Mouse (Mus musculus) urinary bladder, postnatal 10 days (tissue): ENCODE results near the gene Zfp57.
A peak's percentile ranks its signal among the peaks of the same experiment; 100 is the strongest.
"Not testable (repeated sequence)": the region's sequence is repeated elsewhere in the genome, so short reads cannot be mapped to it uniquely, and the experiment has no call there.

Experiments
- DNase-seq: peaks from one replicate; pipeline ENCODE4 v3.0.0; 2022; ENCODE audit warnings: low spot score

The Zfp57 gene

DNA sequence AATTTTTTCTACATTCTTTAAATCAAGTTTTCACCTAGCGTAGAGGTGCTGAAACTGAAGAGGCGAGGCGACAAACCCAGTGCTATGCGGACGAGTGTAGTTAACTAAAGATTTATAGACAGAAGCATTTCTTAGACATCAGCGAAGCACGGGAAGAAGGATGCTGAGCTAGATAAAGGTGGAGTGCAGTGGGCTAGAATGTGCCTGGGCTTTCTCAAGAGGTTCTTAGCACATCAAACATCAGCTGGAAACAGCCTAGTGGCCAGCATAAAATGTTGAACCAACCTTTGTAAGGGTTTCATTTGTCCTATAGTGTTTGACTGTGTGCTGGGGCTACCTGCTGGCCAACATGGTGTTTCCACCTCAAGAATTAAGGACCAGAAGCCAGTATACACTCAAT is at the start of gene Zfp57:
Zfp57 (plus strand) TSS at position 301 of the 400 bp plus-strand sequence.
- no peak for DNase-seq

DNA sequence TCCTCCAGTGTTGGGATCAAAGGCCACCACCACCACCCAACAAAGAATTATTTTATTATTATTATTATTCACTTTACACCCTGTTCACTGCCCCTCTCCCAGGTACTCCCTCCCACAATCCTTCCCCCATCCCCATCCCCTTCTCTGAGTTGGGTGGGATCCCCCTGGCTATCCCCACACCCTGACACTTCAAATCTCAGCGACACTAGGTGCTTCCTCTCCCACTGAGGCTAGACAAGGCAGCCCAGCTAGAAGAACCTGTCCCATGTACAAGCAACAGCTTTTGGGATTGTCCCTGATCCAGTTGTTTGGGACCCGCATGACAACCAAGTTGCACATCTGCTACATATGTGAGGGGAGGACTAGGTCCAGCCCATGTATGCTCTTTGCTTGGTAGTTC is 48.3 kb upstream of the Zfp57 start:
- DNase-seq, result no peak

DNA sequence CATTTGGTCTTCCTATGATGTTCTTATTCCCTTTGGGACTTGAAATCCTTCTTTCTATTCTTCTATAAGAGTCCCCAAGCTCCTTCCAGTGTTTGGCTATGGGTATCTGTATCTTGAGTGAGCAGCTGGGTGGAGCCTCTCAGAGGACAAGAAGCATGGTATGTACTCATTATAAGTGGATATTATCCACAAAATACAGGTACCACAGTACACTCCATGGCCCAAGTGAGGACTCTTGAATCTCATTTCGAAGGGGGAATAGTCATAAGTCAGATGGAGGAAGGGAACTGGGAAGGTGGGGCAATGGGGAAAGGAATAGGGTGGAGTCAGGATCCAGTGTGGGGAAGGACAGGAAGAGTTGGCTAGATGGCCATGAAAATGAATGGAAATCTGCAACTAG is 47.9 kb upstream of the Zfp57 start:
- DNase-seq, result no peak

DNA sequence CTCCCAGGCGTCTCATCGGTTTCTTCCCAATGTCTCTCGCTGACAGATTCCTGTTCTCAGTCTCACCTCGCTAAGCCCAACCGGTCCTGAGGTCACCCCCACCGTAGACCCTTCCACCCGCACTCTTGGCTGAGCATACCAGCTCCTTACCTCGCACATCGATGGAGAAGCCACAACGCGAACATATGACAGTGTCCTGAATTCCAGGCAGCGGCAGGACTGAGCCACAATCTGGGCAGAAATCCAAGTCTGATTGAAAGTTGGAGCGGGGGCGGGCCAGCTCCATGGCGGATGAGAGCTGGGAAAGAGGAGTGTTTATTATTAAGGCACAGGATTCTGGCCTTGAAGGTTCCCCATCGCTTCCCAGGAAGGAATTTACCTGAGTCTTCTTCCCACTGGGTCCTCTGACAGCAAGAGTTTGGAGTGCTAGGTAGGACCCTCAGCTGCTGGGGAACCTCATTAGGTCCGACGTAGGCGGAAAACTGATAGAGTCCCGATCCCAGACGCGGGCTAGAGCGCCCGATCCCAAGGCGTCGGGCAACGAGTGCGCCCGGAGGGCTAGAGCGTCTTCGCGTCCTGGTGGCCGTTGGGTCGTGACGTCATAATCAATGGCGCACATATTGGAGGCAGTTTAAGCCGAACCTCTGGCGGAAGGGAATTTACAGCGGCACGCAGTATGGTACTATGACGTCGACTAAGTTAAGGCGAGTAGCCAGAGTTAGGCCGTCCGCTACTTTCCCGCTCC is 42.8 kb upstream of the Zfp57 start, which contains the start of the genes Znrd1 and Znrd1as:
Znrd1 (minus strand) TSS at position 561 of the 745 bp plus-strand sequence.
Znrd1as (plus strand) TSS at position 594 of the 745 bp plus-strand sequence.
- peak; percentile 76 for DNase-seq

DNA sequence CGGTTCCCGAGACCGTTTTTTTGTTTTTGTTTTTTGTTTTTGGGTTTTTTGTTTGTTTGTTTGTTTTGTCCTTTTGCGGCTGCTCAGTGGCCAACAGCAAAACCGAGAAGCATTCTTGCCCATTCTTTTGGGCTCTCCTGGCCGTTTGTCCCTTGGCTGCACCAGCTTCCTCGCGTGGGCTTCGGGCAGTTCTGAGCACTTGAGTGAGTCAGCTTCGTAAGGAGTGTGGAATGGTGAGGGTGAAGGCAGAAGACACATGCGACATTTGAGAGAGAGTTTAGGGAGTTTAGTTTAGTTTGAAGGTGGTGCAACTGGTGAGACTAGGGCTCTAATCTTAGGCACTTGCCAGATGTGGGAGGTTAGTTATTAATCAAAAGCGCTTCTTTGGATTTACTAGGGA is 42.1 kb upstream of the Zfp57 start:
- no peak for DNase-seq

DNA sequence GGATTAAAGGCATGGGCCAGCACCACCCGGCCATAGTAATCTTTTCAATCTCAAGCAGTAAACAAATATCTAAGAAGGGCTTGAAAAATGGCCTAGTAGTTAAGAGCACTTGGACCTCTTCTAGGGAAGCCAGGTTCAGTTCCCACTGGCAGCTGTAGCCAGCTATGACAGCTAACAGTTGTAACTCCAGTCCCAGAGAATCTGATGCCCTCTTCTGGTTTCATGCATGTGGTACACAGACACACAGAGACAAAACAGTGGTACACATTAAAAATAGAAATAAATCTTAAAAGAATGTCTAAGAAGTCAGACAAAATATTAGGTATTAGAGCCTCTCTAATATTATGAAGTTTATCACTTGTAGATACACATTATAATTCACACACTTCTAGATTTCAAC is 39.8 kb upstream of the Zfp57 start:
- no peak for DNase-seq

DNA sequence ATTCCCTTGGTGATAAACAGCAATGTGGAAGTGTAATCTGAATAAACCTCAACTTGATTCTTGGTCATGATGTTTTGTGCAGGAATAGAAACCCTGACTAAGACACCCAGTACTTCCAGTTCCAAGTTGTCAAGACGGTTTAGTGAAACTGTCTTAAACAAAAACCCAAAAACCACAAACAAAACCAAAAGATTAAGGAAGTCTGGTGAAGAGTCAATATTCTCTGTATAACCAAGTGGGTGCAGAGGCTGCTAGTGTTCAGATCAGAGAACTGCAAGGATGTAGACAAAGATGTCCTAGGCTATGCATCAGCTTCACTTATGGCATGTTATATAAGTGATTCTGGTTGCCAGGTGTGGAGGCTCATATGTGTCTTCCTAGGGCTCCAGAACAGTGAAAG is 34.1 kb upstream of the Zfp57 start:
- no peak for DNase-seq

DNA sequence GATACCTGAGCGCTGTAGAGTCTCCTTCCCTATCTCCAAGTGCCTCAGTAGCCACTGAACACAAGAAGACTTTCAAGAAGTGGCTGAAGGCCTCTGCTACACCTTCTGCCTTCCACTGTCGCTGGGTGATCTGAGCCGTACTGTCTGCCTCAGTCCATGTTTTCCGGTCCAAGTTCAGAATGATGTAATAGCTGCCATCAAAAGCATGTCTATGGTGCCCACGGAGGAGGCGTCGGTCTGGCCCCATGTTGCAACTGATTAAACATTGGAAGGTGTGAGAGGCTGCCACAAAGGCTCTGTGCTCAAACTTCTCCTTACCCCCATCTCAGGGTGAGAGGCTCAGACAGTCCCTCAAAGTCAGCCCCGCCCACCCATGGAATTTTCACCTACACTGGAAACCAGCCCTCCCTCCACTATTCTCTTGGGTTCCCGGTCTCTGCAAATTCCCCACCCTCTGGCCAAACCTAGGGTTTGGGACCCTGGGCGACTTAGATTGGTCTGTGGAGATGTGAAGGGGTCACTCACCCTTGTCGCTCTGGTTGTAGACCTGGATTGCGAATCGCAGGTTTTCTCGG is 30.6 kb upstream of the Zfp57 start:
- DNase-seq, result no peak

DNA sequence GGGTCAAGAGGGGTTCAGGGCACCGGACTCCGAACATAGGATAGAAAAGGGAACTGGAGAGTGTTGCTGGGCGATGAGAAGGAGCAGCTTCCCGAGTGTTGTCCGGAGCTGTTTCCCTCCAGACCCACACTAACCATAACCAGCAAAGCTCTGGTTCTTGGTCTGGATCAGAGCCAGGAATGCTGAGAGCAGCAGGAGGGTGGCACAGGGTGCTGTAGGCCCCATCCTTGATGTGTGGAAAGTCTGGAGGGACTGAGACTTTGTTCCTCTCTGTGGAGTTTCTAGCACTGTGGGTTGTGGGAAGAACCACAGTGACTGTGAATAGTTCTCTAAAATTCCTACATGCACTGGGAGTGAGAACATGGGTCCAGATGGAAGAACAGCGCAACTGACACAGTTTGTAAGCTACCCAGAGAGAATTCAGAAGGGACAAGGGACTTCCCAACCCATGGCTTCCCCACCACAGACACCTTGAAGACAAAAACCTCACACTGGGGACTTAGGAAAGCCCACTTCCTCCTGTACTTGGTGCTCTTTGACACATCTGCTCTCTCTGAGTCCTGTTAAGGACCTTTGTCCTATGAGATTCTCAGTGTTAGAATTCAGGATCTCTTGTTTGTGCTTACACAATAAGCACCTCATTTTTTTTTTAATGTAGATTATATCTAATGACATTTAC is 29.7 kb upstream of the Zfp57 start:
- no peak for DNase-seq

DNA sequence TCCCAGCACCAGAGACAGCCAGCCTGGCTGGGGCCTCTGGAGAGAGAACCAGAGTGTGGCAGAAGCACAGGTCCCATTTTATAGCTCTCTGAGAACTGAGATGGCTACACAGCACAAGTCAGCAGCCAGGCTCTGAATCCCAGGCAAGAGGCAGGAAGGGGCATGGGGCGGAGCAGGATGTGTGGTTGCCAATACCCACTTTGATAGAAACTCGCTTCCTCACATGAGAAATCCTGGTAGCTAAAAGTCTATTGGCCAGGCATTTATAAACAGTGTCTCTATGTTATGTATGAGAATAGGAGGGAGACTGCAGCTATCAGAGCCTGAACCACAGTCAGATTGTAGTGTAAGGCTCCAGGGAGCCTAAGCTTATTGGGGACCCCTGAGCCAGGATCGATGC is 28.2 kb upstream of the Zfp57 start:
- no peak for DNase-seq

DNA sequence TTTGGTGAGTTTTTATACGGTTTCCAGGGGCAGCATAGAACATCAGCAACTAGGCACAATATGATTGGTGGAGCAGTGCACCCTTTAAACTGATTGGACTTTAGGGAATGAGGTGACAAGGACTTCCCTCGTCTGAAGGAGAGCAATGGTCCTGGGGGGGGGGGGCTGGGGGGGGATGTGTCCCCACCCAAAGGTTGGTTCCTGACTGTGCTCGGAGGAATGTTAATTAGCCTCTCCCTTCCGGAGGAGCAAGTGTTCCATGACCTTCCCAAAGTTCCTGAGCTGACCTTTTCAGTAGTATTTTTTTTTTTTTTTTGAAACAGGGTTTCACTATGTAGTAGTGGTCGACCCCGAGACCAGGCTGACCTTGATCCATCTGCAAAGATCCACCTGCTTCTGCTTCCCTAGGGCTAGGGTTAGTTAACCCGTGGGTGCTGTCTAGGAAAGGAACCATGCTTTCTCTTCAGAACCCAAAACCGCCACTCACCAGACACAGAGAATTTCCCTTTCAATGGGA is 27.6 kb upstream of the Zfp57 start:
- no peak for DNase-seq

DNA sequence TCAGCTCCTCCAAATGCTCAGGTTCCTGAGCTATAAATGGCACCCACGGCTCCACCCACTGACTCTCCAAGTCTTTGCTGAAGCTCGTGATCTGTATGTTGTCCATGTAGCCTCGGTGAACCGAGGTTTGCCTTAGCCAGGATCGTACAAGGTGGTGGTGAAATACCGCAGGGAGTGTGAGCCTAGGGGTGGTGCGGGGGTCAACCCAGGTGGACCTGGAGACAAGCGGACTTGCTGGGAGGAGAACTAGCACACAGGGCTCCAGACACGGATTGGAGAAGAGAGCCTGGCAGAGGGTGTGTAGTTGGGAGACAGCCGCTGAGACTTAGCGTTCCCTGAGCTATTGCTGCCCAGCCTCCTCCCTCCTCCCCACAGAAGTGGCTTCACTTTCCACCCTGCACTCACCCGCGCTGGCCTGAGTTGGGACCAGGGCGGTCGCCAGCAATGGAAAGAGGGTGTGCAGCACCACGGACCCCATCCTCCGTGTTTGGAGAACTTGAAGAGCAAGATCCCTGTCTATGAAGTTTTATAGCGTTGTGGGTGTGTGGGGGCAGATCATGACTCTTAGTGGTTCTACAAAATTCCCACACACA is 19.6 kb upstream of the Zfp57 start, which contains the start of gene 2410137M14Rik:
2410137M14Rik (minus strand) TSS at position 17 of the 593 bp plus-strand sequence.
- DNase-seq, result no peak

DNA sequence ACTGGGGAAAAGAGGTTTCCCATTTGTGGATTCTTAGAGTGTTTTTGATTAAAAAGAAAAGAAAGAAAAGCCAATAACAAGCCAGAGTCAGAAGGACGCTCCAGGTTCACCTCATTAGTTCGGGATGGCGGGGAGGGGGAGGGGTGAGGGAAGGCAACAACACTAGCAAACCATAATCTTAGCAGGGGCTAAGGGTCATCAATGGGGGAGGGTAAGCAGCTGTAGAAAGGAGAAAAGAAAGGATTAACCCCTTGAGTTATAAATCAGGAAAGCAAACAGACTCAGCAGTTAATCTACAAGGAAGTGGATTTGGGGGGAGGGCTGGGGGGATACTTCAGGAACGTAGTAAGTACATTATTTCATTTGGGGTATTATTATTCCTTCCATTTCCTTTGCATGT is 19.1 kb upstream of the Zfp57 start:
- DNase-seq, result no peak

DNA sequence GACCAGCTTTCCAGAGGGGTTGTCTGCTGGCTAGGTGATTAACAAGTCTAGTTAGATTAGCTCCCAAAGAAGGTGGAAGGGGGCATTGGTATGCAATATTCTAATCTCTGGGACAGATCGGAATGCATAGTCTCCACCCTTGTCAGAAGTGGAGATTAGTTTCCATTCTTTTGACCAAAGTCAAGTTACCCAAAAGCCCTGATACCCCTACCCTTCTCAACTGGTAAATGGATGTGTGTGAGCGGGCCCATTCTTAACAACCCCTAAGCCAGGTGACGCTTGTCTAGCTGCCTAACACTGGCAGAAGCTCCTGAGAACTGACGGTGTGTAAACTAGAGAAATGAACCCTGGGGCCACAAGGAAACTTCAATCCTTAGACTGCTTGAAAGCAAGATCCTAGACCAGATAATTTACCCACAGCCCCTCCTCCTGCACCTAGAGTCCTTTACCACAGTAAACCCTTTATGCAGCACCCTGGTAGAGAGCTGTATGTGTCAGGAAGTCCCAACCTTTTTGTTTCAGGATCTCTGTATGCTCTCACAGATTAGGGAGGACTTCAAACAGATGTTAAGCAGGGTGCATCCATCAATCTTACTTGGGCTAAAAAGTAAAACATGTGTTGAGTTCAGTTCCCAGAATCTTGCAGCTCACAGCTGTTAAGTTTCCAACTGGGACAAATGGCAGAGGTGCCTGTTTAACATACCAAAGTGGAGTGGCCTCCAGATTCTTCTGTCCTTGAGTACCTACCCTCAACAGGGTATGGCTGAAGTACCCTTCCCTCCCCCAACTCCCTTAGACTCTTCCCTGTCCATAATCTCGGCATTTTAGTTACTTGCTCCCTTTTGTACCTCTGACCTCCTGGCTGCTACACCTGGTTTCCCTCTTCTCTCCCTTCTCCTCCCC is 18.5 kb upstream of the Zfp57 start:
- DNase-seq, result no peak

DNA sequence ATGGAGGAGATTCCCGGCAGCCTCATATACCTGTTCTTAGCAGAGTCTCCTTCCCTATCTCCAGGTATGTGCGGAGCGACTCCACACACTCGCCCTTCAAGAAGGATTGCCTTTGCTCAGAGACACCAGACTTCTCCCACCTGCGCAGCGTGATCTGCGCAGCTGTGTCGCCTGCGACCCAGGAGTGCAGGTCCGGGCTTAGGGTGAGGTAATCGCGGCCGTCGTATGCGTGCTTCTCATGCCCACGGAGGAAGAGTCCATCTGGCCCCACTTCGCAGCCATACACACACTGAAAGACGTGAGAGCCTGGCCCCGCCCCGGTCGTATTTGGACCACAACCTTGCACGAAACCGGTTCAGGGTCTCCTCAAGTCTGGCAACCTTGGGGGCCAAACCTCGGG is 12.5 kb upstream of the Zfp57 start:
- no peak for DNase-seq

DNA sequence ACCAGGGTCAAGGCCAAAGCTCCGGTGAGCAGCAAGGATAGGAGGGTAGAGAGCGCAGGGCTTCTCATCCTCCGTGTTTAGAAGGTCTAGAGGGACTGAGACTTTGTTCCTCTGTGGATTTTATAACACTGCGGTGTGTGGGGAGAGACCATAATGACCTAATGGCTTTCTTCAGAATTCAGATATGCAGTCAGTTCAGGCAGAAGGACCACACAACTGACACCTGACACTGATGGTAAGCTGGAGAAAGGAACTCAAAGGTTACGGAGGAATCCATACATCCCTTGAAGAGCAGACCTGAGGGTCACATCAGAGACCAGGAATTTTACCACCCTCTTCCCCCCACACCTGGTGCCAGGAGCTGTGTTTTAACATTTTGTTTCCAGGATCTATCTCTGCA is 11.5 kb upstream of the Zfp57 start, which contains the start of gene H2-M5:
H2-M5 (minus strand) TSS at position 101 of the 400 bp plus-strand sequence.
- DNase-seq, result no peak

DNA sequence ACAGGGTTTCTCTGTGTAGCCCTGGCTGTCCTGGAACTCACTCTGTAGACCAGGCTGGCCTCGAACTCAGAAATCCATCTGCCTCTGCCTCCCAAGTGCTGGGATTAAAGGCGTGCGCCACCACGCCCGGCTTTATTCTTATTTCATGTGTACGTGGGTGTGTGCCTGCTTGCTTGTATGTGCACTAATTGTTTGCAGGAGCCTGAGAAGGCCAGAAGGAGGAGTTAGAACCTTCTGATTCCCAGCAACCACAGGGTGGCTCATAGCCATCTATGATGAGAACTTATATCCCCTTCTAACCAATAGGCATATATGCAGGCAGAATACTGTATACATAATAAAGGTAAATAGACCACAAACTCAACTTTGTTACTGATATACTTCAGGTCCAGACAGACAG is 10.3 kb upstream of the Zfp57 start:
- not testable (repeated sequence) for DNase-seq

DNA sequence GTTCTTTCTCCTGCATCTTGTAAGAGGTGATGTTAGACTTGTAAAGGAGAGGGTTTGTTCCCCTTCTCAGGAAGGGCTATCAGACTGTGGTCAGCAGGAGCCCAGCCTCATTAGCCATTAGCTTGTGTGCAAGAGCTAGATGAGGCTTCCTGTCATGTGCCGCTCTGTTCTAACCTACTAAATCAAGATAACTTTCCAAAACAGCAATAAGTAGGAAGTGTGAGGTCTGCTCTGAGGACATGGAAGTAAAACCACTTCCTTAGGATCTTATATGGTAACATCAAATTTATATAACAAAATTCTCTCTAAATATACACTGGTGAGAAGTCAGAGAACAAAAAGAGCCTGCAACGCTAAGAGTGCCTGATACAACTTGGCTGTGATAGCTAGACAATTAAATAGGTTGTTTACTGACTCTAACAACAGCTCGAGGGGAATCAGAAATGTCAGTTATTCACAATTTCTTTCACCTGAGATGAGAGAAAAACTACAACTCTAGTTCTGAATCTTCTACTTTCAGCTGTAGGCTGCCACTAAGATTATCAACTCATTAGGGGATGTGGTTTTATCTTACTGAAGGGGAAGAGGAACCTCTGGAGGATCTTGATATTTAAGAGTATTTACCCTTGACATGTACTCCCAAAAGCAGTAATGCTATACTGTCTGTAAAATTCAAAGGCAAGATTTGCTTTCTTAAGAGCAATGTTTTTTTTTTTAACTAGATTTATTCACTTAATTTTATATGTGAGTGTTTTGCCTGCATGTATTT is 8.4 kb upstream of the Zfp57 start:
- no peak for DNase-seq

DNA sequence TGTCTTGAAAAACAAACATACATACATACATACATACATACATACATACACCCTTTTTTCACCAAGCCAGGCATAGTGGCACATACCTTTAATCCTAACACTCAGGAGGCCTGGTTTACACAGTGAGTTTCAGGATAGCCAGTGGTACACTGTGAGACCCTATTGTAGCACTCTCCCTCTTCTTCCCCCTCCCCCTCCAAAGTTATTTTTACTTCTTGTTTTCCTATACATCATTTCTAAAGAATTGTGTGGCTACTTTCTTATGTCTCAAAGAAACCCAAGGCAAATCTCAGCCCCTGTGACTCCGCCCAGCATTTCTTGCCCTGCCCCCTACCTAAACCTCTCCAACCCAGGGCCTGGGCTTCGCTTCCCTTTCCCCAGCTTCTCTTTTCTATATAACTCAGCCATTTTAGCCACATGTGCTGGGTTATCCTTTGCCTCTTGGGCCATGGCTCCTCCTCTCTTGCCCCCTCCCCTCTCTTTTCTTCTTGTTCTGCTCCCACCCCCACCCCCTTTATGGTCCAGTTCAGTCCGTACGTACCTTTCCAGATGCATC is 7.1 kb upstream of the Zfp57 start:
- no peak for DNase-seq

DNA sequence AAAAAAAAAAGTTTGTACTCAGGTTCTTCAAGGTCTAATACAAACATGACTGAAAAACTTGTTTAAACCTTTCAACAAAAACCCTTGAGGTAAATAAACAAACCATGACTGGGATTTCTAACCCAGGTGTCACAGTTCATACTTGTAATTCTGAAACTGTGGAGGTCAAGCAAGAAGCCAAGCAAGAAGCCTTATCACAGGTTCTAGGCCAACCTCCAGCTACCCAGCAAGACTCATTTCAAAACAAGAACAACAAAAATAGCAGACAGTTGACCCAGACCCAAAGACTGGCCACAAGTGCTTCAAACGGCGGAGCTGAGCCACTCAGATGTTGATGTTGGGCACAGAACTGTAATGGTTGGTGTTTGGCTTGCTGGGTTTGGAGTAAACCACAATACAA is 6.4 kb upstream of the Zfp57 start:
- DNase-seq, result no peak
